Mouse (Mus musculus) layer of hippocampus, adult 8-10 months (tissue): ENCODE measurements around the gene Ccs. TPM values are rescaled to one million over a fixed set of nuclear protein-coding genes. Genes with fewer than 3 reads are reported as not detected.
"Not testable (repeated sequence)": the region's sequence is repeated elsewhere in the genome, so short reads cannot be mapped to it uniquely, and the experiment has no call there.

Experiments
- DNase-seq, 2 experiments: peaks; one replicate each; pipeline ENCODE4 v3.0.0; 2022; ENCODE audit warnings: low spot score in 2 of 2
- total RNA-seq, 4 experiments: library from RNA; stranded (reverse); gene quantifications; 2 replicates each; pipeline ENCODE4 v1.2.4; 2022

Gene Ccs
- 10 to 100 TPM; 30.9 to 44.4 (median 38.5) TPM for total RNA-seq

DNA sequence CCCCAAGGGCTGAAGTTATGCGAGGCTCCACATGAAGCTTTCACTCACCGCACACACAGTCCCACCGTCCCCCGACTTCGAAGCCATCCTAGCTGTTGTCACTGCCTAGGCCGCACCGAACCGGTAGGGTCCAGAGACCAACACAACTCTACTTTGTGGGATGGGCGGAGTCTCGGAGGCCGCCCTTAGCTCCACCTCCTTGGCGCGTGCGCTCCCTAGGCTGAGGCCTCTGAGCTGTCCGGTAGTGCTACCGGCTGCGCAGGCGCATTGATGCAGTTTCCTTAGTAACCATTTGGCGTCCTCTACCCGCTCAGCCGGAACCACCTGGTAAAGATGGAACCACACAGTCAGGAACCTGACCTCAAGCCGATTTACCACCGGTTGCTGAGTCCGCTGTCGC lies at the start of gene Ccs, which contains the start of gene Ccdc87:
Ccs (minus strand) TSS at position 184 of the 400 bp plus-strand sequence.
Ccdc87 (plus strand) TSS at position 218 of the 400 bp plus-strand sequence.
- DNase-seq: peak; percentile 95 to 98

DNA sequence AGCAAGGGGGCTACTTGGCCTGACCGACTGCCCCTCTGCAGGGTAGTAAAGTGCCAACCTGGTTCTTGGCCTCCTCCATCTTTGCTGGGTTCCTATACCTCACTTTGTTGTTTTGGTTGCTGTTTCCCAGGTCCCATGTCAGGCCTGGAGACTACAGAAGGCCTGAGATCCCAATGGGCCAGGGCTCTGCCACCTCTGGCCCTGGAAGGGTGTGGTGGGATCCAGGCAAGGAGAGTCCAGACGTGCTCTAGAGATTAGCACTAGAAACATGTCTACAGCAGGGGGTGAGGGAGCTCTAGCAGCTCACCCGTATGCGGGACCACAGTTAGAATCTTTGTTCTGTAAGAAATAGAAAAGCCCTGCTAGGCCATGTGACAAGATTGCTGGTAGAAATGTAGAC lies 44.8 kb upstream of the Ccs start:
- DNase-seq: no peak

DNA sequence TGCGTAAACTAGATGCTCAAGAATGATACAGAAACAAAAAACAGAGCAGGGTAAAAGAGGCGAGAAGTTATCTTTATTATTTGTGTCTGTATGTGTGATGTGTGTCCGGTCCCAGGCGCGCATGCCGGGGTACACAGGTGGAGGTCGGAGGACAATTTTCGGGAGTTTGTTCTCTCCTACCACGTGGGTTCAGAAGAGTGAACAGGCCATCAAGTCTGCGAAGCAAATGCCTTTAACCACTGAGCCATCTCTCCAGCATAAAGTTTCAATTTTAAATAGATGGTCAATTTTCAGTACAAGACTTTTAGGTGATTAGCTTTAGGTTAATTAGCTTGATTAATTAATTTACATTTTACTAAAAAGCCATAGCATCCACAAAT lies 40.2 kb upstream of the Ccs start:
- DNase-seq: no peak

DNA sequence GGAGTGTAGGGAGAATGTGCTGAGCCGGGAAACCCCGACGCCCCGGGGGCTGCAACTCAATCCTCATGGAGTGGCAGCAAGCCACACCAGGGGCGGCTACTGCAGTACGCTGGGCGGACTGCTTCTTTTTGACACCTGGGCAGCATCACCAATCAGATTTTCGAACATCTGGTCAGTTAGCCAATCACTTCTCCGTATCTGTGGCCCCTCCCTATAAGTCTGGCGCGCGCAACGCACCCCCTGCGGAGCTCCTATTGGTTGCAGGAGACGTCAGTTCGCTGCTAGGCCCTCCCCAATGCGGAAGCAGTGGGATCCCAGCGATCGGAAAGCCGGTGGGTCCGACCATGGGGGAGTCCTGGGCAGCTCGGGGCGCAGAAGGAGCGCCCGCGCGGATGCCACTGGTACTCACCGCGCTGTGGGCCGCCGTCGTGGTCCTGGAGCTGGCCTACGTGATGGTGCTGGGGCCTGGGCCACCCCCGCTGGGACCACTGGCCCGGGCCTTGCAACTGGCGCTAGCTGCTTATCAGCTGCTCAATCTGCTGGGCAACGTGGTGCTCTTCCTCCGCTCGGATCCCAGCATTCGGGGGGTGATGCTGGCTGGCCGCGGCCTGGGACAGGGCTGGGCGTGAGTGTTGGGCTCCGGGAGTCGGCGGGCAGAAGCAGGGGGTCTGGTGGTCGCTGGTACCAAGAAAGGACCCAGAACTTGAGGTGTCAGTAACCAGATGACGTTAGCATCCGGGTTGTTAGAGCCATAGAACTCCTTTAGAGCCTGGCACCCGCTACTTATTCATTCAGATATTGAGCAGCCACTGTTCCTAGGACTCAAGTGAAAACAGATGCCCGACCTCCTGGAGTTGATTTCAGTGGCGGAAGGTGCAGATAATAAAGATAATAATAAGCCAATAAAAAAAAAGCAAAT lies 39.5 kb upstream of the Ccs start, which contains the start of gene Zdhhc24:
Zdhhc24 (plus strand) TSS at position 264 of the 919 bp plus-strand sequence.
- peak; percentile 94 to 95 for DNase-seq

DNA sequence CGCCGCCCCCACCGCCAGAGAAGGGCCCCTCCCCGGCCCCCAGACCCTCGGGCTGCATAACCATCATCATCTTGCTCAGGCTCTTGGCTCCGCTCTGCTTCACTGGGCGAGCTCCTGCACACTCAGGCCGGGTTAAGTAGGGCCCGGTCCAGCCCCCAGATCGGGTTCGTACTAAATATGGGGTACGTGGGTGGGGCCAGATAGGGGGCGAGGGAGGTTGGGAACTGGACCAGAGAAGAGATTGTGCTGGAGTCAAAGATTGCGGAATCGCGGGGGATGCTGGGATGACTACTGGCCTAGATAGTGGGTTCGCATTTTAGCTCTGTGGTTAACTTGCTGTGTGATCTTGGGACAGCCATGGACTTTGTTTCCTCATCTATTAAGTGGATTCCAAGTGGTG lies 38.7 kb upstream of the Ccs start, which contains the start of gene Actn3:
Actn3 (minus strand) TSS at position 125 of the 400 bp plus-strand sequence.
- DNase-seq: no peak

DNA sequence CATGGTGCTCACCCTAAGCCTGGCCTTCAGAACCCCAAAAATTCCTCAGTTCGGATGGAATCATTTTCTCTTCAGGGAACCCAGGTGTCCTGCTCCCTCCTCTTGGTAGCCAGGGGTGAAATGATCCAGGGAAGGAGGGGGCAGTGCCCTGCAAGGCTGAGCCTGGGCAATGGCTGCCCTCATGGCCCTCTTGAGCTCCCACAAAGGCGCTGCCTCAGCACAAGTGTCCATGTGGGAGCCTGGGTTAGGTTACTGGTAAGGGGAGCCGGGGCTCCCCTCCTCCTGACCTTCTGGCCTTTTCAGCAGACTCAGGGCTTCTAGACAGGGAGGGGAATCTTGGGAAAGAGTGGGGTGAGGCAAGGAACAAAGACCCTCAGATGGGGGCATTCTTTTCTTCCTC lies 37.6 kb upstream of the Ccs start:
- DNase-seq: no peak

DNA sequence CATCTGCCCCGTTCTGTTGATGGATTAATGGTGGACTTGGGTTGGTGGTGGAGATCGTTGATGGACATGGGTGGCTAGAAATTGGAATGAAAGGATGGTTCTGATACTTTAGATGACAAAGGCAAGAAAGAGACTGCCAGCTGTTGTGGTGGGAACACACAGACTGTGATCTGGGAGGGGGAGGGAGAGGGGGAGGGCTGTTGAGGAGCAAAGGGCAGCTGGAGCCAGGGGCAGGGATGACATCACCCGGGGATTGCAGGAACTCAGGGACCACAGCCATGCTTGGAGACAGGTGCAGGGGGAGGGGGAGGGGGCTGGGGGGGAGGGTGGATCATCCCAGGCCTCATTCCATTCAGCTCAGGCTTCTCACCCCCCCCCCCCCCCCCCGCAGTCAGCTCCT lies 37.1 kb upstream of the Ccs start:
- DNase-seq: no peak

DNA sequence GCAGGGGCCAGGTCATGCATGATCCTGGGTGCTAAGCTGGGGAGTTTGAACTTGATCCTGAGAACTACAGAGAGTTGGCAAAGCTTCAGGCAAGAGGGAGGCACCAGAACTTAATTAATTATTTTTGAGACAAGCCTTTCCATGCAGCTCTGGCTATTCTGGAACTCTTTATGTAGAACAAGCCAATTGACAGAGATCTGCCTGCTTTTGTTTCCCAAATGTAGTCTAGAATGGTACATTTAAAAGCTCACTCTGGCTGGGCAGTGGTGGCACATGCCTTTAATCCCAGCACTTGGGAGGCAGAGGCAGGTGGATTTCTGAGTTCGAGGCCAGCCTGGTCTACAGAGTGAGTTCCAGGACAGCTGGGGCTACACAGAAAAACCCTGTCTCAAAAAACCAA lies 35.5 kb upstream of the Ccs start:
- not testable (repeated sequence) for DNase-seq

DNA sequence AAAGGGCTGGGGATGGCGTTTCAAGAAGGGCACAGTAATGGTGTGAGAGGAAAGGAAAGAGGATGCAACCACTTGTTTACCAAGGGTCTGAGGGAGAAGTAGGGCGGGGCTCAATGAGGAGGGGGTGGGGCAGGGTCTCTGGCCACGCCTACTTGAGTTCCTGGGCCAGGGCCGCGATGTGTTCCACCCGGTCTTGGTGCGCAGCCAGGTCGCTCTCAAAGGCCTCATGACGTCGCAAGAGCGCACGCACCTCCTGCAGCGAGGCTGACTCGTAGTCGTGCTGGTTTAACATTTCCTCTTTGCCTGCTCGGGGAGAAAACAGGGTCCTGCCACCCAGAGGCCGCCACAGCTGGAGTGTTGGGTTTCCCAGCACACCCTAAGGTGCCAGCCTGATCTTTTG lies 26.0 kb upstream of the Ccs start:
- DNase-seq: no peak

DNA sequence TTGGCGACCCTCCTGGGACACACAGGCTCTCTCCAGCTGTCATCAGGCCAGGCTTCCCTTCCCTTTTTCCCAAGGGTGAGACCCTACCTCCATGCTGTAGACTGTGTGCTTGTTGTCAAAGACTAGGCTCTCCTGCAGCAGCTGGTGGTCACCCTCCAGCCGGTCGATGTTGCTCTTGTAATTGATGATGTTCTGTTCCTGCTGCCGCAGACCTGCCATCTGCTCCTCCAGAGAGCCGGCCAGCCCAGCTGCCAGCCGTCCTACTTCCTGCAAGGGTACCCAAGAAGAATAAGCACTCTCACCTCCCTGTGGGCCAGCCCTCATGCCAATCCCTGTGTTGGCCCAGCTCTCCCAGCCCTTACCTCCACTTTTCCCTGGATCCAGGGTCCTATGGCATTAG lies 23.9 kb upstream of the Ccs start:
- DNase-seq: no peak

DNA sequence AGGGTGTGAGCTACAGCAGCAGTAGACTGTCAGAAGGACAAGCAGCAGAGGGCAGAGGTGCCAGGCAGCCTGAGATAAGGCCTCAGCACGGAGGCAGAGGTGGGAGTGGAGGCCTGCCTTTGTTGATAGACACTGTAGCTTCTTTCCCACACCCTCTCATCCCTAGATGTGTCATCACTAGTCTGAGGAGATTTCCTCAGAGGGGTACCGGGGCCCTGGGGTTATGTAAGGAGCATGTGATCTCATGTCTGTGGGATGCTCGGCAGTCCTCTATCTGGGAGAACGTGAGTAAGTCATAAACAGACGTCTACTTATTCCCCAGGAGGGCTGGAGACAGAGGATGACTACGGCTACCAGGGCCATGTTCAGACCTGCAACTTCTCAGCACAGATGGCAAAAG lies 19.9 kb upstream of the Ccs start:
- DNase-seq: no peak

DNA sequence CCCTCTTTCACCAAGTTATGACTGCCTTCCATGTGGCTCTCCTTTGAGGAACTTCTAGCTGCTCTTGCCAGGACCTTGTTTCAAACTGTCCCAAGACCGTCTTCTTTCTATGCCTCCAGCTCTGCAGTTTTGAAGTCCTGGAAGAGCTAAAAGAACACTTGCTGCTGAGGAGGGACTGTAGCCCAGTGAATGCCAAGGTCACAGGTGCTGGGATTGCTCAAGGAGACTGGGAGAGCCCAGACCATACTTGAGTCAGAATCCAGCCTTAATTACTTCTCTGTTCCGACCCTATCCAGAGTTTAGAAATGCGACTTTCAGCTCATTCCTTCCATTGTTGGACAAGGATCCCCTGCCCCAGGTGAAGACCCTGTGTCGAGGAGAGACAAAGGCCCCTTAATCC lies 16.8 kb upstream of the Ccs start:
- DNase-seq: no peak

DNA sequence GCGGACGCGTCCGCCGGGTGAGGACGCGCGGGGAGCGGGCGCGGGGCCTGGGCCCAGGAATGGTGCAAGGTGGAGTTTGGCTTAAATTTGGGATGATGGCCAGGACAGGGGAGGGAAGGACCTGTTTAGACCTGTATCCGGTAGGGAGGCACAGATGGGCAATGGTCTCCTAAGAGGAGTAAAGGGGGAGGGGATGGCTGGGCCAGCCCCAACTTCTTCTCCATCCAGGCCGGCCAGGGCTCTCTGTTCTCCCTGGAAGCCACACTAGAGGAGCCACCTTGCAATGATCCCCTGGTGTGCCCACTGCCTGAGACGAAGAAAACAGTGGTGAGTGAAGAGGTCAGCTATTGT lies 16.3 kb upstream of the Ccs start:
- no peak for DNase-seq

DNA sequence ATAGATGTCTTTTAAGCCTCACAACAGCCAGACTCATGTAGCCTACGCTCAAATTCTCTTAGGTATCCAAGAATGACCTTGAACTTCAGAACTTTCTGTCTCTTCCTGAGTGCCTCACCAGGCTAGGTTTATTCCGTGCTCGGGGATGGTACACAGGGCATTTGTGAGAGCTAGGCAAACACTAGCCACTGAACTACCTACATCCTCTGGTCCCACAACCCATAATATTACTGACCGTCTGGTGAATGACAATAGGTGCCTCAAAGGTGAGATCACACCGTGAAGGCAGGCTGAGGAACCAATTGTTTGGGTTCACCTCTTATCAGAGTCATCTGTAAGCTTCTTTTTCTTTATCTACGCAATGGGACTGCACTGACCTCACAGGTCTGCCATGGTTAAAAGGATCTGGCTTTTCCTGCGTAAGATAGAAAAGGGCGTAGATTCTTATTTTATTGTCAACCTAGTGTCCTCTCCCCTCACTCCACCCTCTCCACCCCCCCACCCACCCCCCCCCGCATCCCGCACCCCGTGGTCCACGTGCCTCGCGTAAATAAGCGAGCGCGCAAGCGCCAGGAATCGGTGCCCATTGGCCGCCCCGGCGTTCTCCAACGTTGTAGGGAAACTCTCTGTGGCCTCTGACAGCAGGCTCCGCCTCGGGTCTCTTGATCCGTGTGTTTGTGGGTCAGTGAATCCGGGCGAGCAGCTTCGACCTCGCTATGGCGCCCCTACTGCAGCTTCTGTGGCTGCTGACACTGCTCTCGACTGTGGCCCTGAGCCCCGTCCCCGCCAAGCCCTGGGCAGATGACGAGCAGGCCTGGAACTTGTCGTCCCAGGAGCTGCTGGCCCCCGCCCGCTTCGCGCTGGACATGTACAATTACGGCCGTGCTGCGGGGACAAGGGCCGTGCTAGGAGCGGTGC lies 15.7 kb upstream of the Ccs start, which contains the start of gene Ctsf:
Ctsf (plus strand) TSS at position 579 of the 918 bp plus-strand sequence.
- peak; percentile 91 for DNase-seq

DNA sequence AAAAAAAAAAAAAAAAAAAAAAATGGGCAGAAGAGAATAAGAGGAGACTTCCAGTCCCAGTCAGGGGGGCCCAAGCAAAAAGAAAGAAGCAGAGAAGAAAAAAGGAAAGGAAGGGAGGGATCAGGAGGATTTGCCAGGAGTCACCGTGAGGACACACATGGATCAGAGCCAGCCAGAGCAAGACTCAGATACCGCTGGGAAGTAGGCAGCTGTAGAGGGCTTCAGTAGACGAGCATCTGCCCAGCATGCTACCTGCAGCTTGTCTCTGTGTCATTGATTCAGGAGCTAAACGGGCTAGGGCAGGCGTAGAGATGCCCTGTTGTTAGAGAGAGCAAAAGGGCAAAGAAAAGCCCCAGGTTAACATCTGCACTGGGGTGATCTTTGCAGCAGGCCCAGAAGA lies 11.1 kb upstream of the Ccs start:
- no peak for DNase-seq

DNA sequence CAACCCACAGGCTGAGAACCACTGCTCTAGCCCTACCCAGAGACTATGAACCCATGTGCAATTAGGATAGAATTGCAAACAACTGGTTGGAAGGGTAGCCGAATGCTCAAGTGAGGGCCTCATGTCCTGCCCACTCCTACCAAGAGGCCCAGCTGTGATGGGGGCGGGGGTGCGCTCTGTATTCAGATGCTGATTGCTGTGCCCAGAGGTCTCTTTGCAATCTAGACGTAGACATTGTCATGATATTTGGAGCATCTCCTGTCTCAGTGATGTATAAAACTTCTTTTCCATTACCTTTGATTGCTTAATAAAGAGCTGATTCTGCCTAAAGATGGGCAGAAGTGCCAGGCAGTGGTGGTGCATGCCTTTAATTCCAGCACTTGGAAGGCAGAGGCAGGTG lies 10.7 kb upstream of the Ccs start:
- no peak for DNase-seq

DNA sequence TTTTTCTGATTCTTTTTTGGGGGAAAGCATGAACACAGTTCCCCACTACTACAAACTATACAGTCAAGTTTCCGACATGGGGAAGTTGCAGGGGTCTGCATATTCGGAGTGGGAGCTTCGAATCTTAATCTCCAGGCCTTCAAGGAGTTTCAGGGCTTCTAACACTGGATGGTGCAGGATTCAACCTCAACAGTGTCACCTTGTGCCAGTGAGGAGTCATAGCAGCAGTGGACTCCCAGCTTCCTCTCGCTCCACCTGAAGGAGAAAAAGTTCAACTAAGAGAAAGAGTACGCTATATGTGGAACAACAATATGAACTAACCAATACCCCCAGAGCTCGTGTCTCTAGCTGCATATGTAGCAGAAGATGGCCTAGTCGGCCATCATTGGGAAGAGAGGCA lies 8.4 kb upstream of the Ccs start:
- DNase-seq: no peak

DNA sequence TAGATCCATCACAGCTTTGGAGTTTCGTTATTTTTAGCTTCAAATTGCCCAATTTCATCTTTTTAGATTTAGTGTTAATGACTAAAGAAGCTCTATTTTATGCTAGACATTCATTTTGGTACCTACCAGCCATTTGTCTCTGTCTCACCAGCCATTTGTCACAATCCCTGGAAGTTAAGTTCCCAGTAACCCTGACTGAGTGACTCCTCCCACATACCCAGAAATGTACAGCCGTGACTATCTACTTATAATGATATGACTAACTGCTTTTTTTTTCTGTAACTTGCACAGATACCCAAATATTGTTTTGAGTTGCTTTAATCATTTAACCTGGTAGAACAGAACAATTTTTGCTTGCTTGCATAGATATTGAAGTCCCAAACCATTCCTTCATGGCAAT lies 6.7 kb upstream of the Ccs start:
- no peak for DNase-seq

DNA sequence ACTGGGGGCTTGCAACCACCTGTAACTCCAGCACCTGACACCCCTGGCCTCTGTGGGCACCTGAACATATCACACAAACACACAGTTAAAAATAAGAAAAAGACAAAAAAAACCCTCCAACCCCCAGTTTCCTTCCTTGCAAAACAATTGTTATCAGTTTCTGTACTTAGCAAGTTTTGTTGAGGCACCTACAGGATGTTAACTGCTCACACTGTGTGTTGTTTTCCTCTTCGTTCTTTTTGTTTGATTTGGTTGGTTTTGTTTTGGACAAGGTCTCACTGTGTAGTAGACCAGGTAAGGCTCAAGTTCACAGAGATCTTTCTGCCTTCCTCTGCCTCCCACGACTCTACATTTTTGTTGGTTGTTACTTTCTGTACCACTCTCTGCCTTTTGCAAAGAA lies 3.5 kb upstream of the Ccs start:
- no peak for DNase-seq

DNA sequence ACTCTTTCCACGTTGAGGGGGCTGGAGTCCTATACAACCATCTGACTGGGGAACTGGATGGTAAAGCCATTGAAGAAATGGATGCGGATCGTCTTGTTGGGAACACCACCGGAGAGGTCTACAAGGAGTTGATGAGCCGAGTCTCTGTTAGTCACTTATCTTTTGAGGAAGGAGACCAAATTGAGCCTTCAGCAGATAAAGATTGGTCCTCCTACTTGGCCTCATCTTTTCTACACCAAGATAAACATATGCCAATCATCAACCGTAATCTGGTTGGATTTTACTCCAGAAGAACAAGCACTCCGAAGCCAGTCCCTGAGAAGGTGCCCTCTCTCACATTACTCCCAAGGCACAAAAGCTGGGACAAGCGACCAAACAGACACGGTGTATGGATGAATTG lies 1.7 kb upstream of the Ccs start:
- no peak for DNase-seq

DNA sequence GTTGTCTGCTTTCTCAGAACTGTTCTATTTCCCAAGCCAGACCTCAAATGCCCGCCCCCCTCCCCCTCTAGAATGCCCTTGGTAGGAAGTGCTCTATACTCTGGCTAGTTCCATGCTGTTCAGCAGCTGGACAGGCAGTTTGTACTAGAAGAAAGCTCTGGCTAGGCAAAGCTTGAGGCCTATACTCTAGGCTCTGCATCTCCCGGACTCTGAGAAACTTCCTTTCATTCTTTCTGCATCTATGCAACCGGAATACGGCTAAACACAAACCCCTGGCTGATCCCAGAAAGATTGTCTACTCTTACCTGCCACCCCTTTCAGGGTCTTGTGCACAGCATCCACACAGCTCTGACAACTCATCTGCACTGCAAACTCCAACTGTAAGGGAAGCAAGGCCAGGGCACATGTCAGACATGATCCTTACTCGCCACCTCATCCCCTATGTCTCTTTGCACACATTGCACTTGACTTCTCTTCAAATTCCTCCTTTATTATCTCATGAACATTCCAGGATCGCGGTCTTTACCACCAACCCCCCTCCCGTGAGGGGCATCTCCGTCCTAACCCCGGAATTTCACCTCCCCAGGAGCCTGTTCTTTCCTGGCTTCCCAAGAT lies 499 bp downstream of the Ccs start:
- no peak for DNase-seq

DNA sequence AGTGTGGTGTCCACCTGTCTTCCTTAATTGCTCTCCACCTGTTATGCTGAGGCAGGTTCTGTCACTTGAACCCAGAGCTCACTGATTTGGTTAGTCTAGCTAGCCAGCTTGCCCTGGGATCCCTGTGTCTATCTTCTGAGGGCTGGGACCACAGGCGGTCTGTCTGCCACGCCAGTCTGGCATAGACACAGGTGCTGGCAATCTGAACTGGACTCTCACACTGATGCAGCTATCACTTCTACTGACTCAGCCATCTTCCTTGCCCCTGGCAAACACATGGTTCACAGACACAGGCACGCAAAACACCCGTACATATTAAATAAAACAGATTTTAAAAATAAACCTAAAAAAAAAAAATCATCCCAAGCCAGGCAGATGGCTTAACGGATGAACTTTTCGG lies 2.1 kb downstream of the Ccs start:
- no peak for DNase-seq
